ENCODE assay signal across 8 mouse cellular contexts in the genomic region with DNA sequence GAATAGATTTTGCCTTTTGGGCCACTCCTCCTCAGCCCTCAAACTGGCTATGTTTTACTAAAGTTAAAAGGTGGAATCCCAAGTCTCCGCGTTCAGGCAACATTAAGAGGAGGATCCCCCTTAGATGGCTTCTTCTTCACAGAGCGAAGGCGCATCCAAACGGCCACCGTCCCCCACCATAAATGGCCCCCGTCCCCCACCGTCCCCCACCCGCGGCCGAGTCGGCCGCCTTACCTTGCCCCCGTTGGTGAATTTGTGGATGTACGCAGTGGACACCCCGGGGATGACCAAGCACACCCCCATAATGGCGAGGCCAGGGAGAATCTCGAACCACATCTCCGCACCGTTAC. TPM values are rescaled to one million over a fixed set of nuclear protein-coding genes. Genes with fewer than 3 reads are reported as not detected.
DNase-seq lines count a peak whose midpoint lies in the region; ATAC-seq and TF ChIP-seq lines count a peak whose summit lies in the region.

No protein-coding gene starts in this region.

- WGBS in hindbrain, embryonic 15.5 days, result 25% methylated on average over 20 of the region's 20 CpGs
- WGBS in midbrain, embryonic 16.5 days, result 20% methylated on average over 19 of the region's 20 CpGs

- H3K4me1 ChIP-seq in hindbrain, embryonic 15.5 days (replicated peaks), result peaks cover 9% of the 10 kb centered on the region
- peaks cover 8% of the 10 kb centered on the region for H3K4me1 ChIP-seq in midbrain, embryonic 16.5 days (ENCODE audit: control insufficient read depth, insufficient read depth, low read length)

- H3K27ac ChIP-seq in layer of hippocampus, adult 2 months, result peak overlapping the region; percentile 82
- peak overlapping the region; percentile 86 for H3K27ac ChIP-seq in hindbrain, embryonic 15.5 days (replicated peaks)
- peak overlapping the region; percentile 84 for H3K27ac ChIP-seq in midbrain, embryonic 16.5 days (ENCODE audit: low read length)

- ATAC-seq in common myeloid progenitor, adult 5-6 weeks (replicated peaks; ENCODE audit: low read depth, poor library complexity, severe bottlenecking), result peak; percentile 22; the same call in 1 of the 2 replicates
- no peak for ATAC-seq in hindbrain, embryonic 15.5 days (ENCODE audit: low FRiP score, low read depth)
- ATAC-seq in midbrain, embryonic 16.5 days, result peak; percentile 68; the same call in 1 of the 2 replicates

- H3K4me2 ChIP-seq in hindbrain, embryonic 15.5 days, result peak overlapping the region; percentile 56
- peak overlapping the region; percentile 57 for H3K4me2 ChIP-seq in midbrain, embryonic 16.5 days (ENCODE audit: low read length)

- peak overlapping the region; percentile 66 for H3K4me3 ChIP-seq in layer of hippocampus, adult 2 months
- peak overlapping the region; percentile 62 for H3K4me3 ChIP-seq in hindbrain, embryonic 15.5 days
- peak overlapping the region; percentile 54 for H3K4me3 ChIP-seq in midbrain, embryonic 16.5 days (ENCODE audit: low read depth, low read length)

- peak overlapping the region; percentile 50 for H3K9ac ChIP-seq in hindbrain, embryonic 15.5 days
- H3K9ac ChIP-seq in midbrain, embryonic 16.5 days (ENCODE audit: low read depth, low read length), result peak overlapping the region; percentile 68

- TF ChIP-seq CTCF in layer of hippocampus, adult 2 months (conservative IDR thresholded peaks at IDR 0.05), result no peak

- H3K36me3 ChIP-seq in hindbrain, embryonic 15.5 days, result no peaks in the 10 kb centered on the region
- no peaks in the 10 kb centered on the region; the same call in 1 of the 2 replicates for H3K36me3 ChIP-seq in midbrain, embryonic 16.5 days (ENCODE audit: control insufficient read depth, insufficient read depth, low read length)

- no peak for DNase-seq in layer of hippocampus, adult 2 months (ENCODE audit: low spot score in 2 of 2)
- no peak for DNase-seq in layer of hippocampus, adult 18-20 months (ENCODE audit: low spot score in 2 of 2)
- DNase-seq in right cerebral cortex, adult 18-20 months, result no peak
- no peak for DNase-seq in cerebellum, adult 9-11 months
- DNase-seq in adrenal gland, postnatal 25 days, result no peak

- H3K9me3 ChIP-seq in hindbrain, embryonic 15.5 days, result no peaks in the 10 kb centered on the region
- no peaks in the 10 kb centered on the region for H3K9me3 ChIP-seq in midbrain, embryonic 16.5 days (replicated peaks; ENCODE audit: control insufficient read depth, low read length, poor library complexity, severe bottlenecking)

- H3K27me3 ChIP-seq in hindbrain, embryonic 15.5 days, result no peaks in the 10 kb centered on the region
- no peaks in the 10 kb centered on the region for H3K27me3 ChIP-seq in midbrain, embryonic 16.5 days (ENCODE audit: control insufficient read depth, insufficient read depth, low read depth, low read length)

RNA-seq across cellular contexts. Expression of a gene that starts 0.2 kb away (rescaled TPM):
- total RNA-seq in layer of hippocampus, adult 2 months (2021), result 100 to 1,000 TPM; 200 to 205 TPM
- 100 to 1,000 TPM; 209 to 223 TPM for total RNA-seq in layer of hippocampus, adult 18-20 months (2021)
- 64.9 and 72.3 TPM in 2 replicates for total RNA-seq in common myeloid progenitor, adult 5-6 weeks (2017)
- 730 and 823 TPM in 2 replicates for polyA plus RNA-seq in hindbrain, embryonic 15.5 days (2015; fragmentation: Nextera tagmentation; extraction: Ambion mirVana)
- 605 and 635 TPM in 2 replicates for polyA plus RNA-seq in midbrain, embryonic 16.5 days (2015; fragmentation: Nextera tagmentation; extraction: Ambion mirVana)
- total RNA-seq in adrenal gland, postnatal 25 days (2021), result 378 and 382 TPM in 2 replicates

RNA-seq across cellular contexts. Expression of a gene that starts 0.3 kb away (rescaled TPM):
- 1 to 10 TPM; 7.9 to 9.4 TPM for total RNA-seq in layer of hippocampus, adult 2 months (2021)
- 1 to 10 TPM; 7.3 to 8.4 TPM for total RNA-seq in layer of hippocampus, adult 18-20 months (2021)
- 3.2 and 7.1 TPM in 2 replicates for total RNA-seq in common myeloid progenitor, adult 5-6 weeks (2017)
- 22.8 and 23.3 TPM in 2 replicates for polyA plus RNA-seq in hindbrain, embryonic 15.5 days (2015; fragmentation: Nextera tagmentation; extraction: Ambion mirVana)
- polyA plus RNA-seq in midbrain, embryonic 16.5 days (2015; fragmentation: Nextera tagmentation; extraction: Ambion mirVana), result 20.8 and 23.2 TPM in 2 replicates
- 4.9 and 5.2 TPM in 2 replicates for total RNA-seq in adrenal gland, postnatal 25 days (2021)

RNA-seq across cellular contexts. Expression of a gene that starts 20.1 kb away (rescaled TPM):
- total RNA-seq in layer of hippocampus, adult 2 months (2021), result not detected
- not detected for total RNA-seq in layer of hippocampus, adult 18-20 months (2021)
- total RNA-seq in common myeloid progenitor, adult 5-6 weeks (2017), result not detected in 2 replicates
- not detected in 2 replicates for polyA plus RNA-seq in hindbrain, embryonic 15.5 days (2015; fragmentation: Nextera tagmentation; extraction: Ambion mirVana)
- not detected in 2 replicates for polyA plus RNA-seq in midbrain, embryonic 16.5 days (2015; fragmentation: Nextera tagmentation; extraction: Ambion mirVana)
- not detected in 2 replicates for total RNA-seq in adrenal gland, postnatal 25 days (2021)

RNA-seq across cellular contexts. Expression of a gene that starts 22.1 kb away (rescaled TPM):
- under 1 TPM in 1 of 2 experiments, not detected in 1; 0.26 TPM for total RNA-seq in layer of hippocampus, adult 2 months (2021)
- under 1 TPM; 0.30 TPM for total RNA-seq in layer of hippocampus, adult 18-20 months (2021)
- not detected in 2 replicates for total RNA-seq in common myeloid progenitor, adult 5-6 weeks (2017)
- 0.14 and 0.22 TPM in 2 replicates for polyA plus RNA-seq in hindbrain, embryonic 15.5 days (2015; fragmentation: Nextera tagmentation; extraction: Ambion mirVana)
- 0.57 and 0.82 TPM in 2 replicates for polyA plus RNA-seq in midbrain, embryonic 16.5 days (2015; fragmentation: Nextera tagmentation; extraction: Ambion mirVana)
- not detected in 2 replicates for total RNA-seq in adrenal gland, postnatal 25 days (2021)

RNA-seq across cellular contexts. Expression of a gene that starts 31.3 kb away (rescaled TPM):
- total RNA-seq in layer of hippocampus, adult 2 months (2021), result not detected
- not detected for total RNA-seq in layer of hippocampus, adult 18-20 months (2021)
- not detected in 2 replicates for total RNA-seq in common myeloid progenitor, adult 5-6 weeks (2017)
- not detected in 2 replicates for polyA plus RNA-seq in hindbrain, embryonic 15.5 days (2015; fragmentation: Nextera tagmentation; extraction: Ambion mirVana)
- not detected in 2 replicates for polyA plus RNA-seq in midbrain, embryonic 16.5 days (2015; fragmentation: Nextera tagmentation; extraction: Ambion mirVana)
- not detected in 2 replicates for total RNA-seq in adrenal gland, postnatal 25 days (2021)
